Mouse (Mus musculus) cerebral cortex, adult 2 months (tissue): ENCODE results near the gene Zbtb43.

ENCODE experiments used
- WGBS: fragments of 180-500 bp; shearing (Covaris S2); methylation state at CpG from one replicate; pipeline ENCODE4 v1.1.7; 2018; 5-methylcytosine and 5-hydroxymethylcytosine counted together

Gene Zbtb43

DNA sequence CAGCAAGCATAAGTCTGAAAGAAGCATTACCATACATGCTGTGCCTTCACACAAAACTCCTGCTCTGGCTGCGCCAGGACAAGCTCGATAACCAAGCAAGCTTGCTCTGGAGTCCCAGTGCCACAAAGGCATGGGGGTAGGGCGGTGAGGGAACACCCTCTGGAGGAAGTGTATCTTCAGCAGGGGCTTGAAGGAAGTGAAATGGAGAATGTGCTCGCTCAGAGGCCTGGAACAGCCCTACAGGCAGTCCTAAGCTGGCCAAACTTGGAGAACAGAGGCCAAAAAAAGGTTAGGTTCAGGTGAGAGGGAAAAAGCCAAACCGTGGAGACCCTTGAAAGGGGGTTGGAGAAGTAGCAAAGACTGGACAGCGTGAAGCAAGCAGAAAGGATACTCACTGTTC lies 39.0 kb downstream of the Zbtb43 start:
- 27% methylated on average over 6 of the region's 6 CpGs for WGBS

DNA sequence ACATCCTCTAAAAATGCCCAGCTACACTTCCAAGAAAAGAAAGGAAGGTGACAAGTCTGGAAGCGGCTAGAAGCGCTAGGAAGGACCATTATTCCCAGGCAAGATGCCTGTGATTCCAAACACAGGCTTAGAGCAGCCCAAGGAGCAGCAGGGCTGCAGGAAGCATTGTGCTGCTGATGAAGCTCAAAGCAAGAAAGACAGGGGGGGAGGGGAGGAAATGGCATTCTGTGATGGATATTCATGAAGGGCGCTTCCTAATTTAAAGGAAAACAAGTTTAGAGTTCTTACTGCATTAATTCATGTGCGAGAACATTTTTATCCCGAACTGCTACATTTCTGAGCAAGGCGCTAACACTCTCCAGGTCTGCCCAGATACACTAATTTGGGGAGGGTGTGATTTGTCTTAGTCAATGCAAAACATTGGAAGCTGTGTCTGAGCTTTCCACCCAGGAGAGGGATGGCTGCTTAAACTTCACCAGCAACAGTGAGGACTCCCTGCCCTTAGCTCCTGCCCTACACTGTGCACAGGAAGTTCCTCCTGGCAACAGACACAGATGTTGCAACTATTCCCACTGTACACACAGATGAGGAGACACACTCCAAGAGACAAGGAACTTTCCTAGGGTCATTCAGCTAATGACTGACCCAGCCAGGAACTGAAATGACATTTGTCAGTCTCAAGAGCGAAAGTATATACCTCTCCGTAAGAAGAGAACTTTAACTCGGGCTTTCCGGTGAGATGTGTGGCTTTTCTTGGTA lies 41.5 kb downstream of the Zbtb43 start:
- 57% methylated on average over 10 of the region's 10 CpGs for WGBS

DNA sequence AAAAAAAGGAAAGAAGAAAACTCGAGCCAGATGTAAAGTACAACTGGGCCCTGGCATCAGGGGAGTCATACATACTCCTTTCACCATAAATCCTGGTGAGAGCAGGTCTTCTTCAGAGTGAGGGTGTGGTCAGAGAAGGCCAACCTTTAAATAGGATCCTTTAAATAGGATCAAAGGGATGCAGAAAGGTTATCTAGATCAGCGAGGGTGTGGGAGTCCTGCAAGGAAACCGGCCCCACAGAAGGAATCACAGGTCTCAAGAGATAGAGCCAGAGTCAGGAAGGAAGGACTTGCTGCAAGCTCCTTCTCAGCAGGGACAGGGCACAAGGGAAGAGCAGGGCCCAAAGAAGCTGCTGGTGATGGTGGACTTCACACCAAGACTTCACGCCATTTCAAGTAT lies 50.9 kb downstream of the Zbtb43 start:
- WGBS: 79% methylated on average over 4 of the region's 4 CpGs

DNA sequence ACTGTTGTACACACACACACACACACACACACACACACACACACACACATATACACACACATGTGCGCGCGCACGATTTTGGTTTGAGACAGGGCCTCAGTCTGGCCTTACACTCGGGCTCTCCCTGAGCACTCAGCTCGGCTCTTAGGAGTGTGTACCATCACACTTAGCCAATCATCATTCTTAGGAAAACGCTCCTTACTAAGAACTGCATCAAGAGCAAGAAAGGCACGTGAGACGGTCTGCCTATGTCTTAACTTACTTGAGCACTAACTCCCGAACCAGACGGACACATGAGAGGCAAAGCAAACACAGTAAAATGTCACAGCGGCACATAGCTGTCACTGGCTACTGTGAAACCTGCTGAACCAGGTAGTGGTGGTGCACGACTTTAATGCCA lies 54.3 kb downstream of the Zbtb43 start:
- WGBS: 87% methylated on average over 13 of the region's 13 CpGs

DNA sequence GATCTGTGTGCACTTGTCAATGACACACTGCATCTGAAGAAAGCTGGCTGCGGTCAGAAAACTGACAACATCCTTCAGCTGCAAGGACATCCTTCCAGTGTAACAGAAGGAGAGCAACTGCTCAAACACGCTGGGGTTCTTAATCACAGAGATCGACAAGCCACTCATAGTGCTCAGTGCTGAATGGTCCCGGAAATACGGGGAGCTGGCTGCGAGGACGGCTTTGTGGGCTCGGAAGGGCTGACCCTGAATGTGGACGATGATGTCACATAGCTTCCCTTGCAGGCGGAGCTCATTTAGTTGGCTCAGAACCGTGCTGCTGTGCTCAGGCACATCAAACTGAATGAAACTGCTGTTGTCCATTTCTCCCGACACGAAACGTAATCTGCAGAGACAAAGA lies 56.2 kb downstream of the Zbtb43 start:
- WGBS: 58% methylated on average over 14 of the region's 14 CpGs

DNA sequence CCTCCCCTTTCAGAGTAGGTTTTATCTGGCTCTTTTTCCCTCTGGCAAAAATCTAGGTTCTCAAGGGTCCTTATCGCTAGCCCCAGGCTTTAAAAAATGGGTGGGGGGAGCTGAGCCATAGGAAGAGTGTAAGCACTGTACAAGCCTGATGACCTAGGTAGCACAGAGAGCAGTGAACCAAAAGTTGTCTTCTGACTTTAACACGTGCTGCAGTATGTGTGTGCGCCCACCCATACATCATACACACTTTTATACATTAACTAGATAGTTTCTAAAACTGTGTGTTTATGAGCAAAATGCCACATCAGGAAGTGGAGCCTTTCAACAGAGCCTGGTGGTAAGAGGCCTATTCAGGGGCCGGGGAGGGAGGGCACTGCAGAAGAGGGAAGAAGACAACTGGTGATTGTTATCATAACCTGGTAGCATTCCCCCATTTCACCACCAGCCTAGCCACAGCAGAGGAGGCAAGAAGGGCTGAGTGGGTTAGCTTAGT lies 64.8 kb downstream of the Zbtb43 start:
- WGBS: 78% methylated on average over 4 of the region's 4 CpGs

DNA sequence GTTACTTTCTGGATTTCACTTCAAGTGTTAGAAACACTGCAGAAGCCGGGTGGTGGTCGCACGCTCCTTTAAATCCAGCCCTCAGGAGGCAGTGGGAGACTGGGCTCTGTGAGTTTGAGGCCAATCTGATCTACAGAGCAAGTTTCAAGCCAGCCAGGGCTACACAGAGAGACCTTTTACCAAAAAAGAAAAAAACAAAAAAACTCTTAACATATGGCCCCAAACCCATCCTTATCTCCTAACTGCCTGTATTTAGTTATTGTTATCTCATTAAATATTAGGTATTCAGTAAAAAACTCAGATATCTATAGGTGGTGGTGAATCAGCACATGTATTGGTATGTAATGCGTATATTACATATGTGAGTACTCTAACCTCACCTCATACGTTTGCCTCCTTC lies 65.7 kb downstream of the Zbtb43 start:
- WGBS: 63% methylated on average over 5 of the region's 5 CpGs

DNA sequence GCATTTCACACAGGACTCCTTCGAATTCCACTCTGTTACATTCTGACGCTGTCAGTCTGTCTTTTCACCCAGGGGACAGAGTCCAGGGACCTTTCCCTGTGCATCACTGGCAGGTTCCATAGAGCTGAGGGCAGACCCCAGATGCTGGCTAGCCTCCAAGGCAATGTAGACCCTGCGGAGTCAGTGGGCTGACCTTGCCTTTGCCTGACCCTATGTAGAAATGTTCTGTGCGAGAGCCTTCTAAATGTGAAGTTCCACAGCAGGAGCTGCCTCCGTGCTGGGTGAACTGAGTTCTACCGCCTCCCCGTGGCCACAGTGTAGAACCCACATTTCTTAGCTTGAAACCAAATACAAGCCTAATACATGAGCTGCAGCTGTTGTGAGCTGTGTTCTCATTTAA lies 66.1 kb downstream of the Zbtb43 start:
- WGBS: 27% methylated on average over 7 of the region's 7 CpGs

DNA sequence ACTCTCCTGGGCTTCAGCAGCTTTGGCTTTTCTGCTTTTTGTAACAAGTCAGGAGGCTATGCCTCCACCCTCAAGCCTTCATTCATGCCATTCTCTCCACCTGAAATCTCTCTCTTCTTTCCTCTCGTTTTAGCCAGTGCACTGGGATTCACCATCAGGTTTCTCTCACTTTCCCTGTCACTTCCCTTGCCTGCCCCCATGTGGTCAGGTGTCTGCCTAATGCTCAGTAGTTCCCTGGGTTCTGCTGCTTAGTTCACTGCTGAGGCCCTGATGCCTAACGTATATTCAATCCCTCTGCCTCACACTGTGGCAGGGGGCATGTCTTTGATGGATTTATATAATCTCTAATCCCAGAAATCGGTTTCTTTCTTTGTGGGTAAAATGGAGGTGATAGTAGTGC lies 67.1 kb downstream of the Zbtb43 start:
- WGBS: 52% methylated on average over 3 of the region's 3 CpGs

DNA sequence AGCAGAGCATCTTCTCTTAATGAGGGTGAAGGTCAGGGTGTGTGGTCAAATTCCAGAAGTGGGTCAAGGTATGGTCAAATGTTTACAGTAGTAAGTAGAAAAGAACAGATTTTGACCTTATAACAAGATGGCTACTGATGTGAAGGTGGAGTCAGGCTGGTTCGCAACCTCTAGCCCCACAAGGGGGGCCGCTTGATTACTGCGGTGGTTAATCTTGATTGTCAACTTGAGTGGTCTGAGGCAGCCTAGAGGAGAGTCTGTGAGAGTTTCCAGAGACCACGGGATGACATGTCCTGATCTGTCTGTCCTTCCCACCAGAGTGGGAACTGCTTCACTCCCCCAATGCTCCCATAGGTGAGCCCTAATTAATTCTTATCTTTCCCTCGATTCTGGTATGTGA lies 67.8 kb downstream of the Zbtb43 start:
- WGBS: 92% methylated on average over 5 of the region's 5 CpGs
